Mouse (Mus musculus) urinary bladder, postnatal 14 days (tissue): ENCODE results near the gene Fam217a.
A peak's percentile ranks its signal among the peaks of the same experiment; 100 is the strongest.
"Not testable (repeated sequence)": the region's sequence is repeated elsewhere in the genome, so short reads cannot be mapped to it uniquely, and the experiment has no call there.

Experiments
- DNase-seq: peaks from one replicate; pipeline ENCODE4 v3.0.0; 2021; ENCODE audit warnings: low spot score

The Fam217a gene

DNA sequence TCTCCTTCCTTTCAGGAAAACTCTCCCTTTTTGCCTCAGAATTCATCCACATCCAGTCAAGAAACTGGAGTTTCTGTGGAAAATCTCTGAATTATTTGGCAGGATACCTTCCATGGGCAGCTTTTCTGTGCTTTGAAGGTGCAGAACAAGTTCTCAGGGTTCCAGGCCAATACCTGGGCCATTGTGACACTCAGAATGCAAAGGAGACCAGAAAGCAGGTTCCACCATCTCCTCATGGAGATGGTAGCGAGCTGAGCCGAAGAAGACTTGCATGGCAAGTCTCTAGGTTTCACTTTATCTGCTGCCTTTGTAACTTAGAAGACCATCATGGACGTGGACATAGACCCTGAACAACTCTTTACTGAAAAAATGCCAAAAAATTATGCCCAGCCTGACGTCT, at the start of gene Fam217a, which contains the start of gene 4933417A18Rik:
Gene Fam217a, minus strand, starts transcription at position 101 of the 400 bp plus-strand sequence.
Gene 4933417A18Rik, plus strand, starts transcription at position 200 of the 400 bp plus-strand sequence.
- no peak for DNase-seq

DNA sequence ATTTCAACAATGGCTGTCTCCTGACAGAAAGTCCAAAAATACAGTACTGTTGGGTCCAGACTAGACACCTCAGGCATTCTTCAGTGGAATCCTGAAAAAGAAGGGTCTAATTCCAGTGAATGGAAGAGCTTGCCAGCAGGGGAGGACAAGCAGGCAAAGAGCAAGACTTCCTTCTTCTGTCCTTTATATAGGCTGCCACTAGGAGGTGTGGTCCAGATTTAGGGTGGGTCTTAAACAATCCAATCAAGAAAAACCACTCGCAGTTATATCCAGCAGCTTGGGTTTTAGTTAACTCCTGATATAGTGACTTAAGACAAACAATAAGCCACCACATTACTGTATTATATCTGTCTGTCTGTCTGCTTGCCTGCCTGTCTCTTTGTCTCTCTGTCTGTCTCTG, 49.7 kb upstream of the Fam217a start:
- no peak for DNase-seq

DNA sequence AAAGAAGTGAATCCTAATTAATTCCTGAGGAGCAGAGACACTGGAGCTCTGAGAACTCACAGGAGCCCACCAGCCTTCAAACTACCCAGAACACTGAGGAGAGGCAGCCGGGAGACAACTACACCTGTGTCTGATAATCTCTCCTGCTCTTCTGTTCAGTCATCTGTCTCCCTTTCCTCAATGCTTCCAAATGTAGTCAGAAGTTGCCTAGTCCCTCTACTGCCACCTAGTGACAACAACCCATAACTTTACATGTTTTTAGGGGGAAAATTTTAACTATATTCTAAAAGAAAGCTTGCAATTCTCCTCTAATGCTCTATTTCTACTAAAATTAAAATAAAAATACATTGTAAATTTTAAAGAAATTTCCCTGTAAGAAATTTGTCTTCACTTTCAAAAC, 49.0 kb upstream of the Fam217a start:
- DNase-seq: no peak

DNA sequence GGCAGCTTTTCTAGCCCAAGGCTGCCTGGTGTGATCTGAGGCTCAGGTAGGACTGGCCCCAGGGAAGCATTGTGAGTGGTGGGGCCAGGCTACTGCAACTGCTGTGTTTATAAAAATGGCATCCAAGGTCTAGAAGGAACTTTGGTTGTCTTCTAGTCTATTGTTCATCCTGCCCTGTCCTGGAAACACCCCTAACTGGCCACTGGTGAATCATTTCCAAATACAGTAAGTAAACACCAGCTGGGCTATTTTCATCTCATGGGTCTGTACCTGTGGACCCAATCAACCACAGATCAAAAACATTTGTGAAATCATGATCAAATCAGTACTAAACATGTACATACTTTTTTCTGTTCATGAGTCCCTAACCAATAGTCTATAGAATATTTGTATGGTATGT, 48.3 kb upstream of the Fam217a start:
- DNase-seq: not testable (repeated sequence)

DNA sequence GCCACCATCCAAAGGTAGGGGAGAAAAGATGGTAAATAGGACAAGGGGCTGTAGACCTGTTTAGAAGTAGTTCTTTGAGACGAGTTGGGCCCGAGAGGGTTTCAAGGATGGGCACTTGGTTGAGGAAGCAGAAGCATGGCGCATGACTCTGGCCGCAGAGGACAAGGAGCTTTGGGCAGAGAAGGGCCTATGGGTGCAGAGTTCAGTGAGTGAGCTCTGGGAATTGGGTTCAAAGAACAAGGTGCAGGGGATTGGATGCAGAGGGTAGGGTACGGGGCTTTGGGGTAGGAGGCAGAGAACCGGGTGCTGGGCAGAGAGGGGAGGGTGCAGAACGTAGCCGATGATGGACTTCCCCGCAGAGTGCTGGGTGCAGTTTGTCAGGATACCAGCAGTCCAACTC, 41.5 kb upstream of the Fam217a start:
- DNase-seq: not testable (repeated sequence)

DNA sequence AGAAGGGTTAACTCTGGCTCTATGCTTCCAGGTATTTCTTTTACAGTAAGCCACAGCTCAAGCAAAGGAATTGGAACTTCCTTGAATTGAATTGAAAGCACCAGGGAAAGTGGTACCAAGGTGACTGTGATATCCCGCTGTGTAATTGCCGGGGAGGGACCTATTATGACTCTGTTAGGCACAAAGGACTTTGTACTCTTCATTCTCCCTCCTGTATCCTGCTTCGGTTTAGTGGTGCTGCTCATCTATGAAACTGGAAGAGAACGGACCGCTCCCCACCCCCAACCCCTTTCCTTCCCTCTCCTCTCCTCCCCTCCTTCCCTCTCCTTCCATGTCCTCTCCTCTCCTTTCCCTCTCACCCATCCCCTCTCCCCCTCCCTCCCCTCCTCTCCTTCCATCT, 40.8 kb upstream of the Fam217a start:
- DNase-seq: no peak

DNA sequence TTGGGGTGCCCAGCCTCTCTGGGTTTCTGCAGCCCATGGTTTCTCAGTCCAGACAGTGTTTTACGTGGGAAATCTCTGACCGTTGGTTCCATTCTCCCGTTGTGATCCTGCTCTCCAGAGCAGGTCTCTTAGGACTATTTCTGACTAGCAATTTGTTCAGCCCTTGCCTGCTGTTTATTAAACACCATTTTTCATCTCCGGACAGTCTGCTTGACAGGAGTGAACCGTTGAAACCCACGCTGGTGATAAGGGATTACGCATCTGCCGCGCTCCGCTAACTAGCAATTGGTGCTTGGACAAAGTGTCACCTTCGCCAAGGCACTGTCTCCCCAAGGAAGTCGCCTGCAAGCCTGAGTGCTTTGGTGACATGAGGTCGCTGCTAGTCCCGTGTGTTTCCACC, 40.3 kb upstream of the Fam217a start:
- no peak for DNase-seq

DNA sequence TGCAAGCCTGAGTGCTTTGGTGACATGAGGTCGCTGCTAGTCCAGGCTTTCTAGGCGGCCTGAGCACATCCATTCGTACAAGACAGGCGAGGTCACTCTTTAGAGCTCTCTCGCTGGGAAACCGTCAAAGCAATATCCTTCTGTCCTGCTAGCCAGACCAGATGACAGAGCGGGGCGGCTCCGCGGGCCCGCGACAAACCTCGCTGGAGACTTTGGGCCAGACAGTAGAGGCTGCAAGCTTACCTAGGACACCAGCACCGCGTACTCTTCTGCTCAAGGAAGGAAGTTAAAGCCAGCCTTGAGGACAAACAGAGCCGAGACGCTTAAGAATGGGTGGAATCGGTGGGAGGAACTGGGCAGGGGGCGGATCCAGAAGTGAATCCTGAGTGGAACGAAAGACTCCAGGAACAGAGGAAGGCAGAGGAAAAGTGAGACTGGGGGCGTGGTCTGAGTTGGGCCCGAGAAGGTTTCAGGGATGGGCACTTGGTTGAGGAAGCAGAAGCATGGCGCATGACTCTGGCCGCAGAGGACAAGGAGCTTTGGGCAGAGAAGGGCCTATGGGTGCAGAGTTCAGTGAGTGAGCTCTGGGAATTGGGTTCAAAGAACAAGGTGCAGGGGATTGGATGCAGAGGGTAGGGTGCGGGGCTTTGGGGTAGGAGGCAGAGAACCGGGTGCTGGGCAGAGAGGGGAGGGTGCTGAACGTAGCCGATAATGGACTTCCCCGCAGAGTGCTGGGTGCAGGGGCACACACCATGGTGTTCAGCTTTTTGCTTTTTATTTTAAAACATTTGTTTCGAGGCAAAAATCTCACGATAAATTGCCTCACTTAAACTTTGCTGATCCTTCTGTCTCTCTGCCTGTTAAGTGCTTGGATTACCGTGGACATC, 39.6 kb upstream of the Fam217a start, which contains the start of gene Eci3:
Gene Eci3, minus strand, starts transcription at position 300 of the 887 bp plus-strand sequence.
- DNase-seq: peak; percentile 66

DNA sequence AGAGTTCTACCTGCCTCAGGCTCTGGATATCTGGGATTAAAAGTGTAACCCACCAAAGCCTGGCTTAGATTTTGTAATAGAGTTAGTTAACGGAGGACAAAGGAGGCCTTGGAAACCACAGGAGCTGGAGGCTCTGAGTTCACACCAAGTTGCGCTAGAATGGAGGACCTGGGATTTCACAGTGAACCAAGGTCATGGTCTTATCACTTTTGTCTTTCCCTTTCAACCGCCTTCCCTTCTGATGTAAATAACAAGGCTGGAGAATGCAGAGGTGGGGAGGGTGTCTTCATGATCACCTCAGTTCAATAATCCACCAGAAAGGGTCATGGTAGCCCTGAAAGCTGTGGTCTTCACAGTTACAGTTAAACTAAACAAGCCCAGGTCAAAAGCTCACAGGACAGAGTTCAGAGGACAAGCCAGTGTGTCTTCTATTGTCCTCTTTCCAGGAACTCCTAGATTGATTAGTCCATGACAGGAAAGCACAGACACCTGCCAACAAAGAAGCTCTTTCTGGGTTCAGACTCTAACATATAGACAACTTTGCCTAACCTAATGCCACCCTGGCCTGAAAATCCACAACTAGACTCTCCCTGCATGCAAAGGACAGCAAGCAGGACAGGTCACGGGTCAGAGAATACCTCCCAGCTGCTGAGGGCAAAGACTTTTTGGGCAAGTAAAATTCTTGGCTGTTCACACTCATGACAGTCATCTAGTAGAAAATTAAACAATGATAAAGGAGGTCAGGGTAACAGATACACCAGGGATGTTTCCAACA, 37.1 kb upstream of the Fam217a start:
- DNase-seq: no peak

DNA sequence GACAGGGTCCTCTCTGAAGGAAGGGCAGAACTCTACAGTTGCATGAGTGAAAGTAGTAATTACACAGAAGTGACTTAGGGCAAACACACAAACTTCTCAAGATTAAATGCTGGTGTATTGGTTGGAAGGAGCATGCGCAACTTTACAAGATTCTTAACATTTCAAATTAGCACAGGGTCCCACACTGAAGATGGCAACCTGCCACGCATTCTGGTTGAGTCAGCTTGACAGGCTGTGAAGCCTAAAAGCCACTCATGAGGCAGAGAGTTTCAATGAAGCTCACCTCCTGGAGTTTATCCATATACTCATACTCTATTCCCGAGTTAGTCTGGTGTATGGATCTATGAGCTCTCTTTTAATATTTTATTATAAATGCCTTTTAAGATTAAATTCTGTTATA, 34.0 kb upstream of the Fam217a start:
- not testable (repeated sequence) for DNase-seq

DNA sequence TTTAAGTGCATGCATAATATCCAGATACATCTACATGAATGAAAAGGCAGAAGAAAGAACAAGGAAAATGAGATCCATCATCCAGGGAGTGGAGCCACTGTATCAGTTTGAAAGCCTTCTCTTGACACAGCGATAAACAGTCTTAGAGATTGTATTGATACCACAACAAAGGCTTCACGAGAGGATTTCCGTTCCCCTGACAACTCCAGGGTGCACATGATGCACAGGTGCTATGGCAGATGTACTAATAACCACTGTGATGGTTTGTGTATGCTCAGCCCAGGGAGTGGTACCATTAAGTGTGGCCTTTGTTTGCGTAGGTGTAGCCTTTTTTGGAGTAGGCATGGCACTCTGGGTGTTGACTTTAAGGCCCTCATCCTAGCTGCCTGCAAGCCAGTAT, 32.8 kb upstream of the Fam217a start:
- DNase-seq: no peak

DNA sequence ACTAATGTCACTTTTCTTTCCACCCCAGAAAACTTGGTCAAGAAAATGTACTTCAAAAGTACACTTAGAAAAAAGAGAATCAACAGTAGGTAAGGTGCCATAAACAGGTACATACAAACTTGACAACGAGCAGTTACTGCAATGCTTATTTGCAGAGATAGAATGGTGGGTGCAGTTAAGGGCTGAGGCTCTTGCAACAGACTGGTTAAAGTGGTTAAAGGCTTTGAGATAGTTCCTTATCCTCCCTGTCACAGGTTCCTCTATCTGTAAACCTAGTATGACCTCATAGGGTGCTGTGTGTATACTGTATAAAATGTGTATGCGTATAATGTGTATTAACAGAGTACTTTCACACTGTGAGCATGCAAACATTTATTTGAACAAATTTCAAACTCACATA, 27.3 kb upstream of the Fam217a start:
- not testable (repeated sequence) for DNase-seq

DNA sequence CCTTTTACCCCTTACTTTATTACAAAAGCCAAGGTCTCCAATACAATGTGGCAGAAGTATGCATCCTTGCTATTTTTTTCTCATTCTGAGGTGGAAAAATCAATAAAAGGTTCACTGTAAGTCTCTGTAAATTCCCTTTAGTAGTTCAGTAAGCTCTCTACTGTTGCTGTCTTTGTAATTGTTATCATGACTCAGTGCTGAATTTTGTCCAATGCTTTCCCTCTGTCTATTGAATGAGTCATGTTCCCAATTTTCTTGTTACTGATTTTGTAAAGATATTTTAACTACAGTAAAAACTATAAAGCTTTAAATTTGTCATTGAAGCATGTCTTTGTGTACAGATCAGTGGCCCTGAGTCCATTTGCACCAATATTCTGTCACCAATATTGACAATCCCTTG, 18.3 kb upstream of the Fam217a start:
- DNase-seq: no peak

DNA sequence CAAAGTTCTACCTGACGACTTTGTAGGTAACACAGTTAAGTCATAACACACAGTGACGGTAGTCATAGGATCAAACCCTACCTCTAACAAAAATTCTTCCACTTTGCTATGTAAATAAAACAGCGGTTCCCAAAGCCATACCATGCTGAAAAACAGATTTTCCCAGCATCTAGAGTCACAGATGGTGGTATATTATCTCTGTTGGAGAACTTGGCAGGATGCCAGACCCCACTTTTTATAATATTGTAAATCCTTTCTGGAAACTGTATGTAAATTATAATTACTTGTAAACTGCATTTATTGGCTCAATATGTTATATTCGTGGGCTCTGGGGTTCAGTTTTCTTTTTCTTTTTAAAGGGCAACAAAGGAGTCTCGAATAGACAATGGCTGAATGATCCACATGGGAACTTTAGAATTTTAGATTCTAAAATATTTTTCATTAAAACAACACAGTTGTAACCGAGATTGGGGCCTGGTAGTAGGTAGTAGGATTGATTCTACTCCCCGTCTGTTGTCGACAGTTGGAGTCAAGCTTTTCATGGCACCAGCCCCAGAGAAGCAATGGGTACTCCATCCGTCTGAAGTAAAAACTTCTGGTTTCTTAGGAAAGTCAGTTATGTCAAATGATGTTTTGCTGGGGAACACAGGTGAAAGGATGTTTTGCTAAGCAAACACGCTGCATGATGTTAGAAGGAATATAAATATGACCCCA, 11.0 kb upstream of the Fam217a start:
- no peak for DNase-seq

DNA sequence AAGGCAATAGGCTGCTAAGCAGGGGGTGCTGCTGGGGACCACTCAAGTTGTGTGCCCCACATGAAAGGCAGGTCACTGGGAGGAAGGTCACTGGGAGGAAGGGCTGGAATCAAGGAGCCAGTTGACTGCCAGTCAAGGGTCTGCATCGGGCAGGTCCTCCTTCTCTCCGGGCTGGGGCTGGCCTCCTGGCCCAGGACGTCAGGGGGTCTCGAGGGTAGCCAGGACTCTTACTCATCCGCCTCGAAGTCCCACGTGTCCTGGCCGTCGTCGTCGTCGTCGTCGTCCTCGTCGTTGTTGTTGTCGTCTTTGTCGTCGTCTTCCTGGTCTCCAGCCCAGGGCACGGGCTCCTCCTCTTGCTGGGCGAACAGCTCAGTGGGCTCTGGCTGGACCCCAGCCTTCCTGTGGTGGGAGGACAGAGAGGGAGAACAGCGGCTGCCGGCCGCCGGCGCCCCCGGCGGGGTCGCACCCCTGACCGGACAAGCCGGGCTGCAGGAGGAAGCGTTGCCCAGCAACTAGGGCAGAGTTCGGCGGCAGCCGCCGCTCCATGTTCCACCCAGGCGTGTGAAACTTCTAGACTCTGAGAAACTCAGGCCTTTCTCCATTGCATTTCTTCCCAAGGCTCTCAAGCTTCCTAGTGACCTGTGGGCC, 7.5 kb downstream of the Fam217a start:
- DNase-seq: no peak

DNA sequence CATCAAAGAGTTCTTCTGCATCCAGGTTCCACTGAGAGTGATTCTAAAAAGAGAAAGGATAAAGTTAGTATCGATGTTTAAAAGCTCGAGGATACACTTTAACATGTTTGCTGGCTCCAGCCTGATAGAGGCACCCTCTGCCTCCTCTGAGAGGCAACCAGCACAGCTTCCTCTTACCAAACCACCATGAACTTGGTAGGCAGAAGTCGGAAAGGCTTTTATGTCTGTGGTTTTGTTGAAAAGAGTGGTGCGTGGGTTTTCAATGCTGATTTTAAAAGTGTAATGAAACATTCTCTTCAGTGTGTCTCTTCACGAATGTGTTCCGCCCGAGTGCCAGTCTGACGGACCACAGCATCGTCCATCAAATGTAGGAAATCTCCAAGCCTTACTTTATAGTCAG, 9.5 kb downstream of the Fam217a start:
- no peak for DNase-seq

DNA sequence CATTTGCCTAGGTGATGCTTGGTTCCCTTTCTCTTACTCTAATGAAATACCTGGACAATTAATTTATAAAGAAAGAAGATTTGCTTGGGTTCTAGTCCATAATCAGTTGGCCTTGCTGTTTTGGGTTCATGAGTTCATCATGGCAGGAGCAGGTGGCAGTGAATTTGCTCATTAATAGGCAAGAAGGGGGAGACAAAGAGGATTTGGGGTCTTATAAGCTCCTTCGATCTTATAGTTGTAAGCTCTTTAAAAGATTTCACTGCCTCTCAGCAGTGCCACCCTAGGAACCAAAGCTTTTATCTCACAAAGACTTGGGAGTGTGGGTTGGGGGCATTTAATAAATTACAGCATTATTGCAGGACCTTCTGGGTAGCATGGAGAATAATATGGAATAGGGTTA, 31.2 kb downstream of the Fam217a start:
- DNase-seq: no peak

DNA sequence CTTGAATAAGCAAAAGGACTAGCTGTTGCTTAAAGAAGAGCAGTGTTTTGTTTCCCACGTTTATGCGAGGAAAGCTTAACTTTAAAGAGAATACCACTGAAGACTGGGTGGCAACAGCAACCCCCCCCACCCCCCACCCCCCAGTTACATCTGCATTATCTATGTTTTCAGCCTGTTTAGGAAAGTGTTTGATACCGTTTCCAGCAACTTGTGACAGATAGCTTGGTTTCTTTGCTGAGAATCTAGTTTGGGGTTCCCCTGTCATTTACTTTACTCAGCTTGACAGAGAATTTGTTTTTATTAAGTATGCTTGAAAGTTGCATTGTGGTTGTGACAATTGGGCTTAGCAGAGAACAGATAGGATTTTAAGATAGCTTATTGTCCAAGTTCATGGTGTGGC, 47.6 kb downstream of the Fam217a start:
- no peak for DNase-seq

DNA sequence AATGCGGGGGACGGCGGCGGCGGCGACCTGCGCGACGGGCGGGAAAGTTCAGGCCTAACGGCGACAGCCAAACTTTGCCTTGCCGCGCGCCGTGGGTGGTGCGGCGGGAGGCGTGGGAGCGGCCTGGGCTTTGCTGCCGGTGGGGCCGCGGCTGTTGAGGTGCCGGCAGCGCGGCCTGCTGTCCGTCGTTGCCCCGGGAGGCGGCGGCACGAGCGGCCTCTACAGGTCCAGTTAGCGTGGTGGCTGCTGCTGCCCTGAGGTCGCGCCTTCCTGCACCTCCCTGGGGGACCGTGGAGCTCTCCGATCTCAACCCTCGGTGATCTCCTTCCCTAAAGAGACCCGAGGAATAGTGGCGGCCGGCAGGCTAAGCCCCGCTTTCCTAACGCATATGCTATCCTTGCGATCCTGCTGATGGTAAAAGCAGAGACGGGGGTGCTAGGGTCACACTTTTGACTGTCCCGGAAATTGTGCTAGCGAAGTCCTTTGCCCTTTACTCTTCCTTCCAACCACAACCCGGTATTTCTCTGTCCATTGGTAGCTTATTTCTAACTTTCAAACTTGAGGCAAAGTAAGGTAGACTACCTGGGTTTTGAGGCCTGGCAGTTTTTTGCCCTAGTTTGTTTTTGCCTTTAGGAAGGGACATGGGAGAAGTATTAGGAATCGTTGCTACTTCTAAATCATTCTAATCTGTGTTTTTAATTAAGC, 48.2 kb downstream of the Fam217a start:
- DNase-seq: peak; percentile 64

DNA sequence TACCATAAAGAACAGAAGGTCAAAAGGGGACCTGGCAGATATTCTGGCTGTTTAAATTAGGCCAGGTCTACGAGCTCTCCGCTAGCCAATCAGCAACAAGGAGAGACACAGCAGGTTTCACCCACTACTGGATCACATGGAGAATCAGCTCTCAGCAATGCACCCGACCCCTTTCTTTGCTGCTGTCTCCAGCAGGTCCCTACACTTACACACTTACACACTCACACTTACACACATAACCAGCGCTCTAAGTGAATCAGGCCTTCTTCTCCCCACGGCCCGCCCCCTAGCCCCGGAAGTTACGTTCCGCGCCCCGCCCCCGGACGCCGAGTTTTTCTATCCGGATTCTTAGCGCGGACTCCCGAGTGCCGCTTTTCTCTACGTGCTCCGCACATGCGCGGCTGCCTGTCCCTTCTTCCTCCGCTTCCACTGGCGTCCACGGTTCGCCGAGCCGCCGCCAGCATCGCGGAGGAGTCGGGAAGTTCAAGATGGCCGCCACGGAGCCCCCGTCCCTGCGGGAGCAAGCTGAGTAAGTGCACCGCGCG, 48.9 kb downstream of the Fam217a start, which contains the start of gene Prpf4b:
Gene Prpf4b, plus strand, starts transcription at position 137 of the 545 bp plus-strand sequence.
- DNase-seq: peak; percentile 93

DNA sequence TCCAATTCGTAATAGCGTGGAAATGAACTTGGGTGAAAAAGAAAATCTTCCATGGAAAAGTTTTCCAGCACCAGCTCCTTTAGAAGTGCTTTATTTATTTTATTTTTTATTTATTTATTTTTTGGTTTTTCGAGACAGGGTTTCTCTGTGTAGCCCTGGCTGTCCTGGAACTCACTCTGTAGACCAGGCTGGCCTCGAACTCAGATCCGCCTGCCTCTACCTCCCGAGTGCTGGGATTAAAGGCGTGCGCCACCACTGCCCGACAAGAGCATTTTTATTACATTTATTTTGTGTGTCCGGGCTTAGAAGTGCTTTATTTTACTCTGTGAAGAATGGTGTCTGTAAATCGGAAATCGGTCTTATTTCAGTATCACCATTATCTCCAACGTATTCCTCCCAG, 49.4 kb downstream of the Fam217a start:
- peak; percentile 8 for DNase-seq
